In the genomic region with DNA sequence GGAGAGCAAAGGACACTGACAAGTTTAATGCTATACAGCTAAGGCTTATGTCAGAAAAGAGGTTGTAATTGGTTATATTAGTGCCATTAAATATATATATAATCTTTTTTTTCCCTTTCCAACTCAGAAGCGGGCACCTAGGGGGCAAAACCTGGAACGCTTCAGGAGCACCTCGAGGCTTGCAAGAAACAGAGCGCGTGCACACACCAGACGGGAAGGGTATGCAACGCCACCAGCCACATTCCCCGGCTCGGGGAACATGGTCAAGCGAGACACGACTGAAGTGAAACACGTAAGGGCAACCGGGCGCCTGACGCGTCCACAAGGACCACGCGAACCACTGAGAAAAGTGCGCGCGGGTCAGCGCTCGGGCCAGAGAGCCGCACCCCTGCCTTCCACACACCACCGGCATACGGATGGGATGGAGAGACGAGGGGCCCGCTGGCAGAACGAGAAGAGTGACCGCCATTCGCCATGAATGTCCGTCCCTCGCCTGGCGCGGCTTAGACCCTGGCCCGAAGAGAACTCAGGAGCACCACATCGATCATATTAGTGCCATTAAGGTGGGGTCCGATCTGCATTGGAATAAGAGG, we compare ENCODE assay signal across 32 mouse cellular contexts. TPM values are rescaled to one million over a fixed set of nuclear protein-coding genes. Genes with fewer than 3 reads are reported as not detected.
A peak's percentile ranks its signal among the peaks of the same experiment; 100 is the strongest.
DNase-seq lines count a peak whose midpoint lies in the region; ATAC-seq and TF ChIP-seq lines count a peak whose summit lies in the region.
"Had no signal": no experiment of that assay in that cellular context is flagged by ENCODE, and none has a peak within 500 bp of the region (broad histone marks: within the 10 kb centered on the region; RNA-seq: fewer than 3 reads in every experiment).

No protein-coding gene starts in this region.

- 0 out of 2 replicates have a peak overlapping the region, but pooled peaks have one; percentile 13 for H3K4me3 ChIP-seq in G1E (ENCODE audit: low read depth, low read length)
- H3K4me3 ChIP-seq: heart, adult 2 months; heart, embryonic 13.5 days; hindbrain, embryonic 12.5 days; kidney, embryonic 15.5 days; limb, embryonic 13.5 days; liver, embryonic 12.5 days; stomach, embryonic 15.5 days had no signal

- intact Hi-C loops in left cerebral cortex, postnatal 4 days (cut with DNase I) = no loop called here

- no peaks in the 10 kb centered on the region for H3K36me3 ChIP-seq in G1E (replicated peaks)
- H3K36me3 ChIP-seq: heart, embryonic 13.5 days; hindbrain, embryonic 12.5 days; kidney, embryonic 15.5 days; limb, embryonic 13.5 days; liver, embryonic 12.5 days; stomach, embryonic 15.5 days had no signal

- ATAC-seq in G1E (ENCODE audit: extremely low read depth, insufficient number of reproducible peaks, low FRiP score, poor library complexity, severe bottlenecking) = peak; percentile 54; the same call in 1 of the 2 replicates
- peak; percentile 39 for ATAC-seq in erythroid progenitor cell, adult 5-6 weeks (replicated peaks; ENCODE audit: low FRiP score, poor library complexity, severe bottlenecking)
- no peak for ATAC-seq in frontal cortex, adult (ENCODE audit: low TSS enrichment)
- ATAC-seq: activated CD4-positive, CD25-positive, alpha-beta regulatory T cell, adult 4 months; forebrain, embryonic 14.5 days; liver, embryonic 12.5 days; midbrain, embryonic 16.5 days had no signal

- DNase-seq in CD4-positive helper T cell, adult 2 months (ENCODE audit: low read depth, low spot score) = peak; percentile 5
- DNase-seq in G1E (ENCODE audit: low spot score) = no peak
- DNase-seq in naive thymus-derived CD4-positive, alpha-beta T cell, adult 2 months (ENCODE audit: low read depth) = peak; percentile 13
- DNase-seq in left cerebral cortex, postnatal 4 days = no peak
- DNase-seq in urinary bladder, postnatal 10 days (ENCODE audit: low spot score) = no peak
- DNase-seq: adrenal gland, postnatal 14 days; cerebellum, adult 8-10 months; cerebellum, postnatal 36 days; gastrocnemius, postnatal 14 days; heart, adult 2 months; heart, postnatal 14 days; kidney, adult 11 months; kidney, postnatal 36 days; layer of hippocampus, postnatal 36 days; lung, adult 18-20 months; lung, postnatal 10 days; right cerebral cortex, postnatal 14 days; spleen, adult 18-20 months; thymus, adult 2 months; thymus, postnatal 4 days had no signal

- H3K4me1 ChIP-seq in G1E (ENCODE audit: insufficient read depth, low read depth, low read length) = no peaks in the 10 kb centered on the region
- H3K4me1 ChIP-seq: heart, embryonic 13.5 days; hindbrain, embryonic 12.5 days; kidney, embryonic 15.5 days; limb, embryonic 13.5 days; liver, embryonic 12.5 days; stomach, embryonic 15.5 days had no signal

- no peaks in the 10 kb centered on the region for H3K27me3 ChIP-seq in G1E (ENCODE audit: insufficient read depth, low read length)
- H3K27me3 ChIP-seq: hindbrain, embryonic 12.5 days; kidney, embryonic 15.5 days; limb, embryonic 13.5 days; liver, embryonic 12.5 days; stomach, embryonic 15.5 days had no signal

- H3K9me3 ChIP-seq in G1E (replicated peaks) = no peaks in the 10 kb centered on the region
- H3K9me3 ChIP-seq: heart, embryonic 13.5 days; hindbrain, embryonic 12.5 days; kidney, embryonic 15.5 days; limb, embryonic 13.5 days; liver, embryonic 12.5 days; stomach, embryonic 15.5 days had no signal

- no peak for TF ChIP-seq CTCF in G1E (IDR thresholded peaks at IDR 0.05; ENCODE audit: low read depth, low read length)

RNA-seq across cellular contexts. Expression of a gene that starts 60.0 kb away (rescaled TPM):
- total RNA-seq in G1E (2014; fragmentation: Nextera tagmentation) (not detected in 2 replicates), G1E (2017) (not detected in 2 replicates)
- polyA plus RNA-seq in G1E (2012) = not detected in 2 replicates
- total RNA-seq in erythroid progenitor cell, adult 5-6 weeks (2015; ENCODE audit: low replicate concordance) = not detected in 2 replicates
- total RNA-seq in erythroid progenitor cell, adult 5-6 weeks (2017; ENCODE audit: low replicate concordance) = not detected in 2 replicates
- total RNA-seq in left cerebral cortex, postnatal 4 days (2021) = 10 to 100 TPM; 23.8 to 26.0 TPM
- total RNA-seq: adrenal gland, postnatal 14 days; gastrocnemius, postnatal 14 days; heart, adult 2 months; heart, postnatal 14 days; megakaryocyte, adult 5-6 weeks had no signal
- polyA plus RNA-seq: activated CD4-positive, CD25-positive, alpha-beta regulatory T cell, adult 4 months; heart, adult 2 months; heart, embryonic 13.5 days; liver, embryonic 12.5 days had no signal

Comparison
In these comparisons a context has a peak if more than half of its experiments do, and no peak if none do; other contexts are left out.
1. DNase-seq: peak in CD4-positive helper T cell, adult 2 months (single experiment) and naive thymus-derived CD4-positive, alpha-beta T cell, adult 2 months (single experiment); none in G1E (single experiment), left cerebral cortex, postnatal 4 days (single experiment) and urinary bladder, postnatal 10 days (single experiment).
2. RNA of a gene that starts 60.0 kb away (total RNA-seq): 23.8 to 26.0 TPM in left cerebral cortex, postnatal 4 days; not detected in G1E and not detected in erythroid progenitor cell, adult 5-6 weeks; every median in the first group is over 10 times any median in the second.